Mouse (Mus musculus) hindbrain, embryonic 11.5 days (tissue): ENCODE measurements at regions not wholly inside any gene's neighbourhood (a gene's known extent, or its start where the extent isn't known, plus 50 kb on each side); places are given as distances from the start of the nearest gene placed in this dataset.
"Not testable (repeated sequence)": the region's sequence is repeated elsewhere in the genome, so short reads cannot be mapped to it uniquely, and the experiment has no call there.

ENCODE experiments used
- ATAC-seq: fragments of 200-750 bp; cut with Nextera tagmentation; 2 replicates; pipeline ENCODE4 v1.8.0; 2017; ENCODE audit warnings: mild to moderate bottlenecking, moderate TSS enrichment, moderate library complexity; ENCODE audit not compliant: low FRiP score
- DNase-seq: peaks from one replicate; pipeline ENCODE4 v3.0.0-alpha.2; 2015; ENCODE audit warnings: low spot score
- H3K27ac ChIP-seq: fragments of 300-500 bp; sonication (generic); 2 replicates; pipeline ENCODE4 v1.5.1; 2014; ENCODE audit warnings: mild to moderate bottlenecking, low read depth, low read length
- H3K27me3 ChIP-seq: fragments of 300-500 bp; sonication (generic); 2 replicates; pipeline ENCODE4 v1.6.1; 2014; ENCODE audit warnings: mild to moderate bottlenecking, low read length, moderate library complexity, mixed read lengths; ENCODE audit not compliant: control insufficient read depth, insufficient read depth
- H3K36me3 ChIP-seq: fragments of 300-500 bp; sonication (generic); 2 replicates; pipeline ENCODE4 v1.6.1; 2014; ENCODE audit warnings: mild to moderate bottlenecking, low read length, moderate library complexity, mixed read lengths; ENCODE audit not compliant: control insufficient read depth, insufficient read depth
- H3K4me1 ChIP-seq: fragments of 300-500 bp; sonication (generic); replicated peaks from 2 replicates; pipeline ENCODE4 v1.6.1; 2014; ENCODE audit warnings: low read length, mixed read lengths; ENCODE audit not compliant: control insufficient read depth, insufficient read depth
- H3K4me2 ChIP-seq: fragments of 300-500 bp; sonication (generic); replicated peaks from 2 replicates; pipeline ENCODE4 v1.6.1; 2014; ENCODE audit warnings: mild to moderate bottlenecking, low read depth, low read length
- H3K4me3 ChIP-seq: fragments of 300-500 bp; sonication (generic); 2 replicates; pipeline ENCODE4 v1.5.1; 2014; ENCODE audit warnings: low read depth, low read length
- H3K9ac ChIP-seq: fragments of 300-500 bp; sonication (generic); 2 replicates; pipeline ENCODE4 v1.6.1; 2014; ENCODE audit warnings: low read depth, low read length
- H3K9me3 ChIP-seq: fragments of 300-500 bp; sonication (generic); 2 replicates; pipeline ENCODE4 v1.6.1; 2016; ENCODE audit warnings: low read length; ENCODE audit not compliant: control insufficient read depth
- WGBS: fragments of 180-500 bp; shearing (Covaris S2); extraction: QIAGEN DNeasy Blood & Tissue Kit; methylation state at CpG from one replicate; pipeline ENCODE4 v1.1.7; 2014; 5-methylcytosine and 5-hydroxymethylcytosine counted together

- Histone ChIP-seq H3K4me2 (no peak overlapping the region), H3K27ac (no peak overlapping the region), H3K9me3 (no peaks in the 10 kb centered on the region), H3K4me3 (no peak overlapping the region), H3K36me3 (no peaks in the 10 kb centered on the region), H3K4me1 (no peaks in the 10 kb centered on the region), H3K27me3 (no peaks in the 10 kb centered on the region), H3K9ac (no peak overlapping the region)
- 92% methylated on average over 3 of the region's 3 CpGs for WGBS
- no peak for DNase-seq
- ATAC-seq, result no peak
These were observed 97.9 kb upstream of the Cnksr3 start for GRCm38 (mm10) chr10:7309927-7310326.

- H3K4me2 ChIP-seq, H3K36me3 ChIP-seq, DNase-seq, H3K27me3 ChIP-seq, ATAC-seq, H3K4me1 ChIP-seq, H3K9me3 ChIP-seq, H3K4me3 ChIP-seq, H3K27ac ChIP-seq, H3K9ac ChIP-seq: not testable (repeated sequence)
- WGBS, result 68% methylated on average over 3 of the region's 3 CpGs
These were observed 93.8 kb upstream of the Cnksr3 start for GRCm38 (mm10) chr10:7305881-7306280.

GRCm38 (mm10) chr10:7298377-7298776 lies 86.3 kb upstream of the Cnksr3 start:
- no peaks in the 10 kb centered on the region for H3K4me1 ChIP-seq
- H3K9me3 ChIP-seq, result no peaks in the 10 kb centered on the region
- no peak for ATAC-seq
- H3K27ac ChIP-seq, result no peak overlapping the region
- H3K4me2 ChIP-seq, result no peak overlapping the region
- no peaks in the 10 kb centered on the region for H3K36me3 ChIP-seq
- no peaks in the 10 kb centered on the region for H3K27me3 ChIP-seq
- DNase-seq, result no peak
- H3K9ac ChIP-seq, result no peak overlapping the region
- H3K4me3 ChIP-seq, result no peak overlapping the region
- 88% methylated on average over 7 of the region's 7 CpGs for WGBS

- H3K9ac ChIP-seq, result no peak overlapping the region
- H3K36me3 ChIP-seq, result no peaks in the 10 kb centered on the region
- WGBS, result 97% methylated on average over 5 of the region's 5 CpGs
- no peak overlapping the region for H3K27ac ChIP-seq
- no peak overlapping the region for H3K4me2 ChIP-seq
- no peak for DNase-seq
- no peaks in the 10 kb centered on the region for H3K27me3 ChIP-seq
- ATAC-seq, result no peak
- no peak overlapping the region for H3K4me3 ChIP-seq
- no peaks in the 10 kb centered on the region for H3K9me3 ChIP-seq
- H3K4me1 ChIP-seq, result no peaks in the 10 kb centered on the region
These were observed 83.9 kb upstream of the Cnksr3 start for GRCm38 (mm10) chr10:7295921-7296320.

- Histone ChIP-seq H3K27me3 (no peaks in the 10 kb centered on the region), H3K36me3 (no peaks in the 10 kb centered on the region), H3K4me1 (no peaks in the 10 kb centered on the region), H3K9ac (no peak overlapping the region), H3K4me2 (no peak overlapping the region), H3K27ac (no peak overlapping the region), H3K9me3 (no peaks in the 10 kb centered on the region), H3K4me3 (no peak overlapping the region)
- WGBS, result 62% methylated on average over 5 of the region's 5 CpGs
- no peak for ATAC-seq
- no peak for DNase-seq
These were observed 81.2 kb upstream of the Cnksr3 start for GRCm38 (mm10) chr10:7293203-7293602.

GRCm38 (mm10) chr10:7289773-7290411 lies 77.9 kb upstream of the Cnksr3 start:
- Histone ChIP-seq H3K4me2 (no peak overlapping the region), H3K27ac (no peak overlapping the region), H3K27me3 (no peaks in the 10 kb centered on the region), H3K9me3 (no peaks in the 10 kb centered on the region), H3K36me3 (no peaks in the 10 kb centered on the region), H3K4me1 (no peaks in the 10 kb centered on the region), H3K4me3 (no peak overlapping the region), H3K9ac (no peak overlapping the region)
- no peak for DNase-seq
- 79% methylated on average over 10 of the region's 10 CpGs for WGBS
- no peak for ATAC-seq

GRCm38 (mm10) chr10:7285112-7285905 lies 73.3 kb upstream of the Cnksr3 start:
- no peaks in the 10 kb centered on the region for H3K4me1 ChIP-seq
- DNase-seq (no peak), ATAC-seq (no peak)
- 90% methylated on average over 7 of the region's 7 CpGs for WGBS
- no peaks in the 10 kb centered on the region for H3K9me3 ChIP-seq
- H3K36me3 ChIP-seq, result no peaks in the 10 kb centered on the region
- H3K9ac ChIP-seq, result no peak overlapping the region
- no peak overlapping the region for H3K4me2 ChIP-seq
- no peak overlapping the region for H3K4me3 ChIP-seq
- H3K27me3 ChIP-seq, result no peaks in the 10 kb centered on the region
- H3K27ac ChIP-seq, result no peak overlapping the region

GRCm38 (mm10) chr10:7280429-7280828 lies 68.4 kb upstream of the Cnksr3 start:
- H3K27me3 ChIP-seq, result no peaks in the 10 kb centered on the region
- ATAC-seq (no peak), DNase-seq (no peak)
- H3K36me3 ChIP-seq, result no peaks in the 10 kb centered on the region
- no peak overlapping the region for H3K4me2 ChIP-seq
- no peaks in the 10 kb centered on the region for H3K9me3 ChIP-seq
- H3K4me3 ChIP-seq, result no peak overlapping the region
- no peaks in the 10 kb centered on the region for H3K4me1 ChIP-seq
- H3K27ac ChIP-seq, result no peak overlapping the region
- no peak overlapping the region for H3K9ac ChIP-seq
- WGBS, result 93% methylated on average over 2 of the region's 2 CpGs

- Histone ChIP-seq H3K9me3 (no peaks in the 10 kb centered on the region), H3K4me1 (no peaks in the 10 kb centered on the region), H3K4me3 (no peak overlapping the region), H3K4me2 (no peak overlapping the region), H3K27ac (no peak overlapping the region), H3K27me3 (no peaks in the 10 kb centered on the region), H3K9ac (no peak overlapping the region), H3K36me3 (no peaks in the 10 kb centered on the region)
- DNase-seq, result no peak
- no peak for ATAC-seq
- WGBS, result 66% methylated on average over 5 of the region's 5 CpGs
These were observed 66.8 kb upstream of the Cnksr3 start for GRCm38 (mm10) chr10:7278820-7279219.
